Mouse (Mus musculus): ENCODE data around the gene Rpgrip1l. TPM values are rescaled to one million over a fixed set of nuclear protein-coding genes. Genes with fewer than 3 reads are reported as not detected.

Rpgrip1l gene
- total RNA-seq, 2 experiments from 2014 or later: 1.8 to 3.3 TPM

DNA sequence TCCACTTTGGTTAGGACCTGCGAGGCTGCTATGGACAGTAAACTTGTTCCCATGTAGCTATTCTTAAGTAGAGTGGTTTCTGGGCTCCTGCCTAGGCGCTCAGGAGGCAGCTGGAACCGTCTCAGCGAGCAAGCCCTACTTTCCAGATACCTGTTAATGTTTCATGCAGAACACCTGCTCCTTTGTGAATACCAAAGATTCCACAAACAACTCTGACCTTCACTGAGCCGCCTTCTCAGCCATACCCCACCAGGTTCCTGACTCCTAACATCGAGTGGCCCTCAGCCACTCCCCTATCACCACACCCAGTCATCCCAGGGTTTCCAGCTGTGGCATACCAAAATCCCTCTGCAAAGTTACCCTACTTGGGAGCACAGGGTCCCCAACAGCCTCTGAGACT is 142.9 kb downstream of the Rpgrip1l start:
- intact Hi-C loops (cut with DNase I; ENCODE audit: low total_unique reads): no loop called here
- no peak for DNase-seq

Other genes with a start within 250 kb of the Rpgrip1l start
- gene Rbl2, start 243.2 kb downstream of the Rpgrip1l start, total RNA-seq (2021): 10 to 100 TPM; 18.6 to 23.8 TPM
- 10 to 100 TPM; 31.7 to 34.2 TPM for gene Aktip, start 113.3 kb downstream of the Rpgrip1l start, total RNA-seq (2021)
- 10 to 100 TPM; 84.9 to 96.5 TPM for gene Fto, start 263 bp upstream of the Rpgrip1l start, total RNA-seq (2021)